Mouse (Mus musculus): ENCODE results near the gene Sarnp. TPM values are rescaled to one million over a fixed set of nuclear protein-coding genes. Genes with fewer than 3 reads are reported as not detected.
"Not testable (repeated sequence)": the region's sequence is repeated elsewhere in the genome, so short reads cannot be mapped to it uniquely, and the experiment has no call there.

The Sarnp gene
- polyA plus RNA-seq, 1 experiment from 2014 or later: 208 TPM

GRCm38 (mm10) chr10:128823087-128823486, 6.0 kb downstream of the Sarnp start:
- WGBS: 80% methylated on average over 4 of the region's 4 CpGs
- ATAC-seq (replicated peaks; ENCODE audit: low FRiP score); H3K9me3 ChIP-seq (replicated peaks); H3K27ac ChIP-seq; H3K27me3 ChIP-seq; H3K9ac ChIP-seq: not testable (repeated sequence)
- Histone ChIP-seq H3K4me3 (replicated peaks) (peak overlapping the region; percentile 93), H3K36me3 (peaks cover 45% of the 10 kb centered on the region), H3K4me1 (peaks cover 21% of the 10 kb centered on the region), H3K4me2 (peak overlapping the region; percentile 75)

GRCm38 (mm10) chr10:128823821-128824220, 6.7 kb downstream of the Sarnp start:
- Histone ChIP-seq H3K4me3 (replicated peaks) (no peak overlapping the region), H3K4me2 (no peak overlapping the region), H3K9ac (no peak overlapping the region), H3K27ac (no peak overlapping the region), H3K9me3 (replicated peaks) (no peaks in the 10 kb centered on the region), H3K4me1 (peaks cover 21% of the 10 kb centered on the region), H3K36me3 (peaks cover 42% of the 10 kb centered on the region), H3K27me3 (no peaks in the 10 kb centered on the region)
- 96% methylated on average over 9 of the region's 9 CpGs for WGBS
- ATAC-seq (replicated peaks; ENCODE audit: low FRiP score): no peak

GRCm38 (mm10) chr10:128837400-128837799, 20.3 kb downstream of the Sarnp start:
- Histone ChIP-seq H3K27ac (no peak overlapping the region), H3K4me2 (no peak overlapping the region), H3K9ac (no peak overlapping the region), H3K9me3 (replicated peaks) (no peaks in the 10 kb centered on the region), H3K4me3 (replicated peaks) (no peak overlapping the region), H3K36me3 (peaks cover 92% of the 10 kb centered on the region), H3K27me3 (no peaks in the 10 kb centered on the region), H3K4me1 (no peaks in the 10 kb centered on the region)
- no peak for ATAC-seq (replicated peaks; ENCODE audit: low FRiP score)

GRCm38 (mm10) chr10:128839434-128839833, 22.3 kb downstream of the Sarnp start:
- Histone ChIP-seq H3K4me2 (no peak overlapping the region), H3K27me3 (no peaks in the 10 kb centered on the region), H3K4me3 (replicated peaks) (no peak overlapping the region), H3K9me3 (replicated peaks) (no peaks in the 10 kb centered on the region), H3K4me1 (no peaks in the 10 kb centered on the region), H3K9ac (no peak overlapping the region), H3K27ac (no peak overlapping the region), H3K36me3 (peaks cover 86% of the 10 kb centered on the region)
- ATAC-seq (replicated peaks; ENCODE audit: low FRiP score): no peak

- Histone ChIP-seq H3K36me3 (peaks cover 84% of the 10 kb centered on the region), H3K4me1 (peaks cover 7% of the 10 kb centered on the region; the same call in 1 of the 2 replicates), H3K4me3 (replicated peaks) (no peak overlapping the region), H3K4me2 (no peak overlapping the region), H3K27me3 (no peaks in the 10 kb centered on the region), H3K9ac (no peak overlapping the region), H3K9me3 (replicated peaks) (no peaks in the 10 kb centered on the region), H3K27ac (no peak overlapping the region)
- ATAC-seq (replicated peaks; ENCODE audit: low FRiP score): no peak
Measured at GRCm38 (mm10) chr10:128840612-128841011, 23.5 kb downstream of the Sarnp start.

GRCm38 (mm10) chr10:128843260-128843659, 26.1 kb downstream of the Sarnp start:
- Histone ChIP-seq H3K27me3 (no peaks in the 10 kb centered on the region), H3K4me2 (no peak overlapping the region), H3K9me3 (replicated peaks) (no peaks in the 10 kb centered on the region), H3K27ac (no peak overlapping the region), H3K36me3 (peaks cover 80% of the 10 kb centered on the region), H3K4me1 (peaks cover 10% of the 10 kb centered on the region; the same call in 1 of the 2 replicates), H3K4me3 (replicated peaks) (no peak overlapping the region), H3K9ac (no peak overlapping the region)
- 93% methylated on average over 5 of the region's 5 CpGs for WGBS
- ATAC-seq (replicated peaks; ENCODE audit: low FRiP score): no peak

- WGBS: 28% methylated on average over 2 of the region's 2 CpGs
- Histone ChIP-seq H3K4me2 (no peak overlapping the region), H3K4me3 (replicated peaks) (no peak overlapping the region), H3K9me3 (replicated peaks) (no peaks in the 10 kb centered on the region), H3K9ac (no peak overlapping the region), H3K27me3 (no peaks in the 10 kb centered on the region), H3K36me3 (peaks cover 78% of the 10 kb centered on the region), H3K27ac (0 out of 2 replicates have a peak overlapping the region, but pooled peaks have one; percentile 34), H3K4me1 (peaks cover 10% of the 10 kb centered on the region; the same call in 1 of the 2 replicates)
- no peak for ATAC-seq (replicated peaks; ENCODE audit: low FRiP score)
Measured at GRCm38 (mm10) chr10:128845516-128845915, 28.4 kb downstream of the Sarnp start.

GRCm38 (mm10) chr10:128846664-128847063, 29.5 kb downstream of the Sarnp start:
- H3K27ac ChIP-seq: no peak overlapping the region
- no peak overlapping the region for H3K4me2 ChIP-seq
- H3K27me3 ChIP-seq: no peaks in the 10 kb centered on the region
- no peak overlapping the region for H3K4me3 ChIP-seq (replicated peaks)
- H3K36me3 ChIP-seq: peaks cover 75% of the 10 kb centered on the region
- H3K9me3 ChIP-seq (replicated peaks): no peaks in the 10 kb centered on the region
- ATAC-seq (replicated peaks; ENCODE audit: low FRiP score): no peak
- H3K9ac ChIP-seq: no peak overlapping the region
- peaks cover 10% of the 10 kb centered on the region; the same call in 1 of the 2 replicates for H3K4me1 ChIP-seq
- 90% methylated on average over 4 of the region's 4 CpGs for WGBS

GRCm38 (mm10) chr10:128848426-128848825, 31.3 kb downstream of the Sarnp start:
- no peak overlapping the region for H3K4me2 ChIP-seq
- no peaks in the 10 kb centered on the region for H3K9me3 ChIP-seq (replicated peaks)
- no peak for ATAC-seq (replicated peaks; ENCODE audit: low FRiP score)
- H3K9ac ChIP-seq: no peak overlapping the region
- peaks cover 70% of the 10 kb centered on the region for H3K36me3 ChIP-seq
- H3K27me3 ChIP-seq: no peaks in the 10 kb centered on the region
- no peak overlapping the region for H3K4me3 ChIP-seq (replicated peaks)
- peaks cover 10% of the 10 kb centered on the region; the same call in 1 of the 2 replicates for H3K4me1 ChIP-seq
- WGBS: 20% methylated on average over 2 of the region's 2 CpGs
- H3K27ac ChIP-seq: no peak overlapping the region

GRCm38 (mm10) chr10:128850339-128850738, 33.2 kb downstream of the Sarnp start:
- no peak for ATAC-seq (replicated peaks; ENCODE audit: low FRiP score)
- H3K27ac ChIP-seq: no peak overlapping the region
- H3K4me1 ChIP-seq: peaks cover 3% of the 10 kb centered on the region; the same call in 1 of the 2 replicates
- H3K4me3 ChIP-seq (replicated peaks): no peak overlapping the region
- 46% methylated on average over 3 of the region's 3 CpGs for WGBS
- no peaks in the 10 kb centered on the region for H3K9me3 ChIP-seq (replicated peaks)
- no peaks in the 10 kb centered on the region for H3K27me3 ChIP-seq
- H3K36me3 ChIP-seq: peaks cover 64% of the 10 kb centered on the region
- no peak overlapping the region for H3K4me2 ChIP-seq
- H3K9ac ChIP-seq: no peak overlapping the region

GRCm38 (mm10) chr10:128861176-128861575, 44.0 kb downstream of the Sarnp start:
- Histone ChIP-seq H3K9me3 (replicated peaks) (no peaks in the 10 kb centered on the region), H3K9ac (no peak overlapping the region), H3K4me3 (replicated peaks) (no peak overlapping the region), H3K36me3 (peaks cover 64% of the 10 kb centered on the region), H3K27me3 (no peaks in the 10 kb centered on the region), H3K27ac (no peak overlapping the region), H3K4me2 (no peak overlapping the region), H3K4me1 (no peaks in the 10 kb centered on the region)
- no peak for ATAC-seq (replicated peaks; ENCODE audit: low FRiP score)

- no peak overlapping the region for H3K4me3 ChIP-seq (replicated peaks)
- H3K4me1 ChIP-seq: no peaks in the 10 kb centered on the region
- peaks cover 66% of the 10 kb centered on the region for H3K36me3 ChIP-seq
- no peak overlapping the region for H3K4me2 ChIP-seq
- ATAC-seq (replicated peaks; ENCODE audit: low FRiP score): no peak
- H3K9me3 ChIP-seq (replicated peaks): no peaks in the 10 kb centered on the region
- H3K27ac ChIP-seq: no peak overlapping the region
- 89% methylated on average over 3 of the region's 3 CpGs for WGBS
- H3K27me3 ChIP-seq: no peaks in the 10 kb centered on the region
- no peak overlapping the region for H3K9ac ChIP-seq
Measured at GRCm38 (mm10) chr10:128866042-128866441, 48.9 kb downstream of the Sarnp start.

- Histone ChIP-seq H3K4me2 (no peak overlapping the region), H3K4me3 (replicated peaks) (no peak overlapping the region), H3K27me3 (no peaks in the 10 kb centered on the region), H3K9me3 (replicated peaks) (no peaks in the 10 kb centered on the region), H3K4me1 (no peaks in the 10 kb centered on the region), H3K9ac (no peak overlapping the region), H3K27ac (no peak overlapping the region), H3K36me3 (peaks cover 68% of the 10 kb centered on the region)
- no peak for ATAC-seq (replicated peaks; ENCODE audit: low FRiP score)
- WGBS: 91% methylated on average over 1 of the region's 1 CpGs
Measured at GRCm38 (mm10) chr10:128866518-128866917, 49.4 kb downstream of the Sarnp start.
